Mouse (Mus musculus) gastrocnemius, adult 18-20 months (tissue): ENCODE results near the gene Hoxd9. TPM values are rescaled to one million over a fixed set of nuclear protein-coding genes. Genes with fewer than 3 reads are reported as not detected.

Source experiments
- DNase-seq: peaks from one replicate; pipeline ENCODE4 v3.0.0; 2021; ENCODE audit warnings: low spot score
- total RNA-seq, 2 experiments: library from RNA; stranded (reverse); gene quantifications; 2 replicates each; pipeline ENCODE4 v1.2.3; 2021

The Hoxd9 gene
- total RNA-seq, 2 experiments from 2014 or later: 17.0 to 18.1 TPM

DNA sequence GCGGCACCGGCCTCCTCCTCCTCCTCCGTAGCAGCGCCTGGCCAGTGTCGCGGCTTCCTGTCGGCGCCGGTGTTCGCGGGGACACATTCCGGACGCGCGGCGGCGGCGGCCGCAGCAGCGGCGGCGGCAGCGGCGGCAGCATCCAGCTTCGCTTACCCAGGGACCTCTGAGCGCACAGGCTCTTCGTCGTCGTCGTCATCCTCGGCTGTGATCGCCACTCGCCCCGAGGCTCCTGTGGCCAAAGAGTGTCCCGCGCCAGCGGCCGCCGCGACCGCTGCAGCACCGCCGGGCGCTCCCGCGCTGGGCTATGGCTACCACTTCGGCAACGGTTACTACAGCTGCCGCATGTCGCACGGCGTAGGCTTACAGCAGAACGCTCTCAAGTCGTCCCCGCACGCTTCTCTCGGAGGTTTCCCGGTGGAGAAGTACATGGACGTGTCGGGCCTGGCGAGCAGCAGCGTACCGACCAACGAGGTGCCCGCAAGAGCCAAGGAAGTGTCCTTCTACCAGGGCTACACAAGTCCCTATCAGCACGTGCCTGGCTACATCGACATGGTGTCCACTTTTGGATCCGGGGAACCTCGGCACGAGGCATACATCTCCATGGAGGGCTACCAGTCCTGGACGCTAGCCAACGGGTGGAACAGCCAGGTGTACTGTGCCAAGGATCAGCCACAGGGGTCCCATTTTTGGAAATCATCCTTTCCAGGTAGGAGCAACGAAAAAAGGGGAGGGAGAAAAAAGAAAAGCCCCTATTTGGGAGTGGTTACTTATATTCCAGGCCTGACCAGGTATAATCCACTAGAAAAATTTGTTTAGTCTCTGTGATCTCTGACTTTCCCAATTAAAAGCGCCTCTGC lies 28.9 kb upstream of the Hoxd9 start:
- DNase-seq: no peak

- DNase-seq: no peak
Measured at GRCm38 (mm10) chr2:74669230-74669578, 28.3 kb upstream of the Hoxd9 start.

- DNase-seq: no peak
Measured at GRCm38 (mm10) chr2:74669650-74670235, 27.8 kb upstream of the Hoxd9 start.

- DNase-seq: no peak
Measured at GRCm38 (mm10) chr2:74670632-74671188, 26.8 kb upstream of the Hoxd9 start.

- no peak for DNase-seq
Measured at GRCm38 (mm10) chr2:74671847-74672246, 25.7 kb upstream of the Hoxd9 start.

DNA sequence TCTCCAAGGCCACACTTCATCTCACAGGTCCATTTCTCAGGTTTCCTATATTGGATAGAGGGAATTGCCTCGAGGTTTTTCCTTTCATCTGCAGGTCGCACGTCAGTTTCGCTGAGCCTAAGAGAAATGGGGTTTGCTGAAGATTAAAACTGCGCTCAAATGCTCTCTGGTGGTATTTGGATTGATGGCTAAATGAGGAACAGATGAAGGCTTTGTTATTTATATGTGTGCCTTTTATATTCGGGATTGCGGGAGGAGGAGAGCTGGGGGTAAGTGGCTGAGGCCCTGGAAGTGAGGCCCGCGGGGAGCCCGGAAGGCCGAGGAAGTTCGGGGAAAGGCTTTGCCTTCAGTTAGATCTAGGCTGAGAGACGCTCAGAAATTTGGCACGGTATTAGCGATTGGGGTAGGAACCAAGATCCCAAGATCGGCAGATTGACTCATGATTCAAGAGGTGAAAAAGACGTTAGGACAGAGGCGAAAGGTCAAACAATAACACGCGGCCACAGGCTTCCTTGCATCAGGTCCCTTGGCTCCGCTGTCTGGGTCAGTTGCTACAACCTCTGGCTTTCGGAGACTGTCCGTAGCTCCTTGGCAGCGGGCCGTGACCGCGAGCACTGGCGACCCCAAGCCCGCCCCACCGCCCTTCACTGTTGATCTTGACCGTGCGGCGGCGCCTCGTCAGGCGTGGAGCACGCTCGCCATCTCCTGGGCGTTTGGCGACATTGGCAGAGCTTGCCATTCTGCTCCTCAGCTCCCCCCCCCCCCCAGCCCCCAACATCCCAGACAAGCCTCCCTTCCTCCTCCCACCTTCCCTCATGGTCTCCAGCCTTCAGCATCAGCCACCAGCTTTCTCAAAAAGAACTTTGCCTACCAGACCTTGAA lies 24.8 kb upstream of the Hoxd9 start:
- peak; percentile 41 for DNase-seq

GRCm38 (mm10) chr2:74673835-74674425 lies 23.6 kb upstream of the Hoxd9 start:
- DNase-seq: no peak

DNA sequence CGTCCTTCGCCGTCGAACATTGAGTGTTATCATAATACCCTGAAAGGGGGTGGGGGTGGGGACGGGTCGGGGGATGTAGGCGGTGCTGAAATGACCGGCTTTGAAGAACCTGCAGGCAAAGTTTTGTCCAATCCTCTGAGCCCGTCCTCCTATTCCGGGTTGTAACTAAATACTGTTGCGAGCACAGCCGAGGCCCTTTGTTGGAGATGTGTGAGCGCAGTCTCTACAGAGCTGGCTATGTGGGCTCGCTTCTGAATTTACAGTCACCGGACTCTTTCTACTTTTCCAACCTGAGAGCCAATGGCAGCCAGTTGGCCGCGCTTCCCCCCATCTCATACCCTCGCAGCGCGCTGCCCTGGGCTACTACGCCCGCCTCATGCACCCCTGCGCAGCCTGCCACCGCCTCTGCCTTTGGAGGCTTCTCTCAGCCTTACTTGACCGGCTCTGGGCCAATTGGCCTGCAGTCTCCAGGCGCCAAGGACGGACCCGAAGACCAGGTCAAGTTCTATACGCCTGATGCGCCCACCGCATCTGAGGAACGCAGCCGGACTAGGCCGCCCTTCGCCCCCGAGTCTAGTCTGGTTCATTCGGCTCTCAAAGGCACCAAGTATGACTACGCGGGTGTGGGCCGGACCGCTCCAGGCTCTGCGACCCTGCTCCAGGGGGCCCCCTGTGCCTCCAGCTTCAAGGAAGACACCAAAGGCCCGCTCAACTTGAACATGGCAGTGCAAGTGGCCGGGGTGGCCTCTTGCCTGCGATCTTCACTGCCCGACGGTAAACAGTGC lies 22.5 kb upstream of the Hoxd9 start, which contains the start of gene Hoxd12:
TSS of gene Hoxd12 (plus strand) at position 133 of the 785 bp plus-strand sequence.
- no peak for DNase-seq

GRCm38 (mm10) chr2:74675666-74676282 lies 21.8 kb upstream of the Hoxd9 start:
- no peak for DNase-seq

DNA sequence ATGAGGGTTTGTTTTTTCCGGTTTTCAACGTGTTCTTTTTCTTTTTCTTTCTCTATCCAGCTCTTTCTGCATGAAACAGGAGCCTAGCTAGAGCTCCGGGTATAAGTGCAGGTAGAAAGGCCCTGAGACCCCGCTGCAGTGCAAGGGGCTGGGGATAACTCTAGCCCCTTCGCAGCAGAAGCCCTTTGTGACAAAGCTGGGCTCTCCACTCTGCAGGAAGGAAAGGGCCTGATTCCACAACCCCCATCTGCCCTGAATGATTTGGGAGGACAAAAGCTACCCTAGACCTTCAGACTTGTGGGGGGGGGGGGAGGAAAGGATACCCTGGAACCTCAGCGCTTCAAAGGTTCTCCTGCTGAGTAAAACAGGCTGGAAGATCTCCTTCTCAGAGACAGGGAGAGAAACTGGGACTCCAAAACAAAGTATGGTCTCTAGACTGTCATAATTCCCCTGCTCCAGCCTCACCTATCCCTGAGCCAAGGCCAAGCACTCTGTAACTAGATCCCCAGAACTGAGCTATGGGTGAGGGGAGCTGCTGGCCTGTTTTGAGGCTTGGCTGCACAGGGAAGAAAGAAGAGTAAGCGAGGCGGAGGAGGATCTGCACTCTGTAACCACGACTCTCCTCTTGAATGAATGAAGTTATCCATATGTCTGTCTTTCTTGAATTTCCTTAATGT lies 21.0 kb upstream of the Hoxd9 start:
- no peak for DNase-seq

DNA sequence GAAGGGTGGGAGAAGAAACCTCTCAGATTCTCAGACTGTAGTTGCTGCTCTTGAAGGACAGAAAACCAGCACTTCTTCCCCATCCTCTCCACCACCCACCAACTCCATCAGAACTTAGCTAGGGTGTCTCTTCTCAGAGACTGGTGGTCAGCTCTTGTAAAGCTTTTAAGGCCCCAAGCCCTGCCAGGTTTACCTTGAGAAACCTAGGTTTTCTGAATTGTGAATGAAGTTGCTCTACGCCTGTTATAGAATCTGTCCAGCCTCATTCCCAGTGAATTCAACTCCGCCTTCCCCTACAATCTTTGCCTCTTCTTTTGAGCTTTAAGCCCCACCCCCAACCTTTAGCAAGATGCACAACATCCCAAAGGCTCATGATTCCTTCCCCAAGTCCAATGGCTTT lies 20.4 kb upstream of the Hoxd9 start:
- DNase-seq: no peak

DNA sequence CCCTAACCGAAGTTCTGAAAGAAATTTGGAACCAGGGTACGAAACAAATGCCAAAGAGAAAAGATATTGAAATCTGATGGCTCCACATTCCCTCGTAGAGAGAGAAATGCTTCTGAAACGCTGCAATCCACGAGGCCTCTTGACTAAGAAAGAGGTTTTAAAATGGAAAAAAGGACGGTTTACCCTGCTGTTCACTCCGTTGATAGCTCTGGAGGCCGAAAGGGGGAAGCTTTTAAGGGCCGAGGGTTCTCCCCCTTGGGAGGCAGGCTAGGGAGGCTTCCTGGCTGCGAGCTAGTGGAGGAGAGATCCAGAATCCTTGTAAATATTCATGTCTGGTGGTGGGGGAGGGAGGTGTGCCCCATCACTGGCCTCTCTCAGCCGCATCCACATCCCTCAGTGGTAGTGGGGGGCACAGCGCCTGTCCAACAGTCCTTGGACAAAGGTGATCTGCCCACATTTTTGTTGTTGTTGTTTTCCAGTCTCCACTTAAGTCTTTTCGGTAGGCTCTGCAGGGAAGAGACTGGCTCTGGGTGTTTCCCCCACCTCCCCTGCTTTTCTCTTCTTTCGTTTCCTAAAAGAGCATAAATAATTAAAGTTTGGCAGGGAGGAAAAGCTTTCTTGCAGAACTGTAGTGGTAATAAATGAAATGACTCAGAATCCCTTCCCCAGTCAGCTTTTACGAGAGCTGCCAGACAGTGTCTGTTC lies 18.5 kb upstream of the Hoxd9 start, which contains the start of gene Hoxd11:
TSS of gene Hoxd11 (plus strand) at position 667 of the 705 bp plus-strand sequence.
- DNase-seq: no peak

DNA sequence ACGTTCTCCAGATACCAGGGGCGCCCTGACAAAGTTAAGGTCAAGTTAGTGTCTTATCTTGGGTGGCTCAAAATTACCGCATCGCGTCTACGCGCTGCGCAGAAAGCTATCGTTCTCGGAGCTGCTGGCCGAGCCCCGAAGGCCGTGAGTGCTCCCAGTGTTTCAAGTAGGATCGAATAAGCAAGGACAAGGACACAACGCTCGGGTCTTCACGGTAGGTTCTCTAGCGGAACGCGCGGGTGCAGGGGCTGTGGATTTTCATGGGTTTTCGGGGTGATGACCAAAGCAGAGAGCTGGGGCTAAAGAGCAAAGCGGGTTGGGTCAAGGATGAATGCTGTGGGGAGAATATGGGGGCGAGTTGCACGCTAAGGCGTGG lies 17.9 kb upstream of the Hoxd9 start:
- no peak for DNase-seq

DNA sequence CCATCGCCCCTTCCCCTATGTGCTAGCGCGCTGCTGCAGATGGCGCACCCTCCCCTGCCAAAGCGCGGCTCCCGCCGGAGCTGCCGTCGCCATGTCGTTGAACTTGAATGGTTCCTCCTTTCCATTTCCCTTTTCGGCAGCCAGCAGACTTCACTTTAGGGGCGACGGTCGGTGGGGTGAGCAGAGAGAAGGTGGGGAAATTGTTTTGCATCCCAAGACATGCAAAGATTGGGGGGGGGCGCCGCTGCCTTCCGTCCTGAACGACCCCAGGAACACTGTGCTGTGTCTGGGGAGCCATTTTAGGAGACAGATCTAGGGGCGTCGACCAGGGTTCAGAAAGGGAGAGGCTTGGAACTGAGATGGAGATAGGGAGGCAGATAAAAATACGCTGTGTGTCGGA lies 17.5 kb upstream of the Hoxd9 start:
- no peak for DNase-seq

GRCm38 (mm10) chr2:74680561-74681398 lies 16.7 kb upstream of the Hoxd9 start:
- no peak for DNase-seq

DNA sequence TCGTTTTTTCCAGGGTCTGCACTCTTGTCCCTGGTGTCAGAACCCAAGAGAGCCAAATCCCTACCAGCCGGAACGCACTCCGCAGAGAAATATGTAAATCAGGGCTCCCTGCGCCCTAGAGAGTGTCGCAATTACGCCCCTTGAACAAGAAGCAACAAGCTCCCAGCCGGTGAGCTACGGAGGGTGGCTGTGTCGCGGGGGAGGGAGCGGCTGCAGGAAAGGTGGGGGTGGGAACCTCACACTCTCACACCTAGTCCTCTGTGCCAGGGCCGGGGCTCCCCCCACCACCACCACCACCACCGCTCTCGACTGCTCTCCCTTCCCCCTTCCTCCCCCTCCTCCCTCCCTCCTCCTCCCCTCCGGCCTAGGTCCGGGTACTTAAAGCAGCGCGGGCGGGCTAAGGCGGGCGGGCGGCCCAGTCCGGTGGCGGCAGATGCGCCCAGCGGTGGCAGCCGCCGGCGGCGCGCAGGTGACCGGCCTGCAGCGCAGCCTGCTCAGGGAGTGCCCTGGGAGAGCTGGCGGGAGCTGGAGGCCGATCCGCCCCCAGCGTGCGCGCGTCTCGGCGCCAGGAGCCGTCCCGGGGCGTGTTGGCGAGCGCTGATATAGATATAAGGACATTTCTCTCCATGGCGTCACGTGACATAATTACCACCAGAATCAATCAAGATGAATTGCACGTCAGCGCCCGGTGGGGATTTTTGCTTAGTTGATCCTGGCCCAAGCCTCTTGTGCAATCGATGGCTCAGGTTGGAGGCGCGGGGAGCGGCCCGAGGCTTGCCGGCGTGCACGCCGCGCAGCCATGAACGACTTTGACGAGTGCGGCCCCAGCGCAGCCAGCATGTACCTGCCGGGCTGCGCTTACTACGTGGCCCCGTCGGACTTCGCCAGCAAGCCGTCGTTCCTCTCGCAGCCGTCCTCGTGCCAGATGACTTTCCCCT lies 15.7 kb upstream of the Hoxd9 start:
- DNase-seq: no peak

GRCm38 (mm10) chr2:74682796-74683195 lies 14.7 kb upstream of the Hoxd9 start:
- DNase-seq: no peak
